Mouse (Mus musculus): ENCODE results near the gene Fam163a. TPM values are rescaled to one million over a fixed set of nuclear protein-coding genes. Genes with fewer than 3 reads are reported as not detected.

Gene Fam163a
- polyA plus RNA-seq, 1 experiment from 2014 or later, result 6.5 TPM

GRCm38 (mm10) chr1:156105381-156105780 is 99.4 kb downstream of the Fam163a start:
- H3K36me3 ChIP-seq (replicated peaks), result no peaks in the 10 kb centered on the region
- no peak overlapping the region for H3K4me3 ChIP-seq
- no peak overlapping the region for H3K9ac ChIP-seq
- WGBS, result 70% methylated on average over 2 of the region's 2 CpGs
- ATAC-seq (replicated peaks), result no peak
- peaks cover 7% of the 10 kb centered on the region; the same call in 1 of the 2 replicates for H3K4me1 ChIP-seq
- H3K9me3 ChIP-seq, result no peaks in the 10 kb centered on the region
- H3K4me2 ChIP-seq, result no peak overlapping the region
- H3K27me3 ChIP-seq (replicated peaks), result no peaks in the 10 kb centered on the region
- no peak overlapping the region for H3K27ac ChIP-seq

- peaks cover 4% of the 10 kb centered on the region; the same call in 1 of the 2 replicates for H3K4me1 ChIP-seq
- no peaks in the 10 kb centered on the region for H3K9me3 ChIP-seq
- no peaks in the 10 kb centered on the region for H3K36me3 ChIP-seq (replicated peaks)
- no peaks in the 10 kb centered on the region for H3K27me3 ChIP-seq (replicated peaks)
- H3K4me3 ChIP-seq, result no peak overlapping the region
- 93% methylated on average over 2 of the region's 2 CpGs for WGBS
- no peak overlapping the region for H3K4me2 ChIP-seq
- no peak for ATAC-seq (replicated peaks)
- no peak overlapping the region for H3K27ac ChIP-seq
- no peak overlapping the region for H3K9ac ChIP-seq
These were observed 101.1 kb downstream of the Fam163a start for GRCm38 (mm10) chr1:156103763-156104162.

- WGBS, result 88% methylated on average over 4 of the region's 4 CpGs
- Histone ChIP-seq H3K4me3 (no peak overlapping the region), H3K27ac (no peak overlapping the region), H3K4me1 (no peaks in the 10 kb centered on the region), H3K36me3 (replicated peaks) (no peaks in the 10 kb centered on the region), H3K27me3 (replicated peaks) (no peaks in the 10 kb centered on the region), H3K9ac (no peak overlapping the region), H3K9me3 (no peaks in the 10 kb centered on the region), H3K4me2 (no peak overlapping the region)
- ATAC-seq (replicated peaks), result no peak
These were observed 113.0 kb downstream of the Fam163a start for GRCm38 (mm10) chr1:156091811-156092210.

GRCm38 (mm10) chr1:156090042-156090441 is 114.8 kb downstream of the Fam163a start:
- no peak overlapping the region for H3K9ac ChIP-seq
- H3K27ac ChIP-seq, result no peak overlapping the region
- 36% methylated on average over 4 of the region's 4 CpGs for WGBS
- no peak overlapping the region for H3K4me2 ChIP-seq
- H3K4me3 ChIP-seq, result no peak overlapping the region
- ATAC-seq (replicated peaks), result peak; percentile 51; the same call in 1 of the 2 replicates
- H3K4me1 ChIP-seq, result no peaks in the 10 kb centered on the region
- no peaks in the 10 kb centered on the region for H3K27me3 ChIP-seq (replicated peaks)
- no peaks in the 10 kb centered on the region for H3K9me3 ChIP-seq
- H3K36me3 ChIP-seq (replicated peaks), result no peaks in the 10 kb centered on the region

GRCm38 (mm10) chr1:156089561-156089960 is 115.3 kb downstream of the Fam163a start:
- WGBS, result 72% methylated on average over 8 of the region's 8 CpGs
- H3K9ac ChIP-seq, result no peak overlapping the region
- no peak overlapping the region for H3K4me2 ChIP-seq
- no peaks in the 10 kb centered on the region for H3K27me3 ChIP-seq (replicated peaks)
- H3K9me3 ChIP-seq, result no peaks in the 10 kb centered on the region
- ATAC-seq (replicated peaks), result no peak
- no peaks in the 10 kb centered on the region for H3K36me3 ChIP-seq (replicated peaks)
- H3K27ac ChIP-seq, result no peak overlapping the region
- H3K4me1 ChIP-seq, result no peaks in the 10 kb centered on the region
- H3K4me3 ChIP-seq, result no peak overlapping the region

- Histone ChIP-seq H3K27ac (no peak overlapping the region), H3K4me3 (no peak overlapping the region), H3K9ac (no peak overlapping the region), H3K4me1 (no peaks in the 10 kb centered on the region), H3K36me3 (replicated peaks) (no peaks in the 10 kb centered on the region), H3K9me3 (no peaks in the 10 kb centered on the region), H3K27me3 (replicated peaks) (no peaks in the 10 kb centered on the region), H3K4me2 (no peak overlapping the region)
- ATAC-seq (replicated peaks), result no peak
- 89% methylated on average over 5 of the region's 5 CpGs for WGBS
These were observed 117.2 kb downstream of the Fam163a start for GRCm38 (mm10) chr1:156087586-156087985.

- no peaks in the 10 kb centered on the region for H3K36me3 ChIP-seq (replicated peaks)
- ATAC-seq (replicated peaks), result peak; percentile 53; the same call in 1 of the 2 replicates
- WGBS, result 57% methylated on average over 5 of the region's 5 CpGs
- H3K27me3 ChIP-seq (replicated peaks), result no peaks in the 10 kb centered on the region
- H3K9ac ChIP-seq, result no peak overlapping the region
- no peak overlapping the region for H3K4me2 ChIP-seq
- H3K4me1 ChIP-seq, result no peaks in the 10 kb centered on the region
- H3K4me3 ChIP-seq, result no peak overlapping the region
- no peak overlapping the region for H3K27ac ChIP-seq
- H3K9me3 ChIP-seq, result no peaks in the 10 kb centered on the region
These were observed 119.1 kb downstream of the Fam163a start for GRCm38 (mm10) chr1:156085770-156086169.

- H3K27ac ChIP-seq, result no peak overlapping the region
- no peak overlapping the region for H3K9ac ChIP-seq
- H3K4me3 ChIP-seq, result no peak overlapping the region
- no peak for ATAC-seq (replicated peaks)
- no peaks in the 10 kb centered on the region for H3K36me3 ChIP-seq (replicated peaks)
- no peaks in the 10 kb centered on the region for H3K4me1 ChIP-seq
- 64% methylated on average over 3 of the region's 3 CpGs for WGBS
- no peak overlapping the region for H3K4me2 ChIP-seq
- no peaks in the 10 kb centered on the region for H3K27me3 ChIP-seq (replicated peaks)
- no peaks in the 10 kb centered on the region for H3K9me3 ChIP-seq
These were observed 120.2 kb downstream of the Fam163a start for GRCm38 (mm10) chr1:156084603-156085002.

- H3K4me3 ChIP-seq, result no peak overlapping the region
- H3K4me1 ChIP-seq, result no peaks in the 10 kb centered on the region
- ATAC-seq (replicated peaks), result no peak
- no peak overlapping the region for H3K27ac ChIP-seq
- H3K4me2 ChIP-seq, result no peak overlapping the region
- 66% methylated on average over 3 of the region's 3 CpGs for WGBS
- no peaks in the 10 kb centered on the region for H3K9me3 ChIP-seq
- no peaks in the 10 kb centered on the region for H3K36me3 ChIP-seq (replicated peaks)
- no peak overlapping the region for H3K9ac ChIP-seq
- H3K27me3 ChIP-seq (replicated peaks), result no peaks in the 10 kb centered on the region
These were observed 127.2 kb downstream of the Fam163a start for GRCm38 (mm10) chr1:156077655-156078054.

GRCm38 (mm10) chr1:156076474-156076873 is 128.4 kb downstream of the Fam163a start:
- 57% methylated on average over 4 of the region's 4 CpGs for WGBS
- Histone ChIP-seq H3K4me2 (no peak overlapping the region), H3K4me3 (no peak overlapping the region)

GRCm38 (mm10) chr1:156074575-156074974 is 130.3 kb downstream of the Fam163a start:
- H3K27ac ChIP-seq, result no peak overlapping the region
- no peak for ATAC-seq (replicated peaks)
- H3K4me2 ChIP-seq, result no peak overlapping the region
- no peak overlapping the region for H3K4me3 ChIP-seq
- no peak overlapping the region for H3K9ac ChIP-seq
- no peaks in the 10 kb centered on the region for H3K27me3 ChIP-seq (replicated peaks)
- no peaks in the 10 kb centered on the region for H3K36me3 ChIP-seq (replicated peaks)
- no peaks in the 10 kb centered on the region for H3K9me3 ChIP-seq
- WGBS, result 70% methylated on average over 8 of the region's 8 CpGs
- no peaks in the 10 kb centered on the region for H3K4me1 ChIP-seq

More at GRCm38 (mm10) chr1:156076474-156076873, 128.4 kb downstream of the Fam163a start:
- Histone ChIP-seq H3K9ac (no peak overlapping the region), H3K27ac (no peak overlapping the region), H3K9me3 (no peaks in the 10 kb centered on the region), H3K36me3 (replicated peaks) (no peaks in the 10 kb centered on the region), H3K4me1 (no peaks in the 10 kb centered on the region), H3K27me3 (replicated peaks) (no peaks in the 10 kb centered on the region)
- ATAC-seq (replicated peaks), result no peak

- 69% methylated on average over 15 of the region's 15 CpGs for WGBS
- no peaks in the 10 kb centered on the region for H3K27me3 ChIP-seq (replicated peaks)
These were observed 131.5 kb downstream of the Fam163a start for GRCm38 (mm10) chr1:156073169-156073821.

GRCm38 (mm10) chr1:156070106-156070505 is 134.7 kb downstream of the Fam163a start:
- H3K9ac ChIP-seq, result no peak overlapping the region
- H3K9me3 ChIP-seq, result no peaks in the 10 kb centered on the region
- H3K4me2 ChIP-seq, result no peak overlapping the region
- no peaks in the 10 kb centered on the region for H3K4me1 ChIP-seq
- no peak overlapping the region for H3K27ac ChIP-seq
- ATAC-seq (replicated peaks), result no peak
- H3K36me3 ChIP-seq (replicated peaks), result peaks cover 3% of the 10 kb centered on the region; the same call in 1 of the 2 replicates
- 86% methylated on average over 14 of the region's 14 CpGs for WGBS
- H3K27me3 ChIP-seq (replicated peaks), result no peaks in the 10 kb centered on the region
- no peak overlapping the region for H3K4me3 ChIP-seq

More at GRCm38 (mm10) chr1:156073169-156073821, 131.5 kb downstream of the Fam163a start:
- no peak overlapping the region for H3K27ac ChIP-seq
- no peaks in the 10 kb centered on the region for H3K4me1 ChIP-seq
- ATAC-seq (replicated peaks), result no peak
- H3K4me2 ChIP-seq, result no peak overlapping the region
- no peaks in the 10 kb centered on the region for H3K9me3 ChIP-seq
- no peaks in the 10 kb centered on the region for H3K36me3 ChIP-seq (replicated peaks)
- H3K4me3 ChIP-seq, result no peak overlapping the region
- no peak overlapping the region for H3K9ac ChIP-seq

Measured in midbrain, embryonic 15.5 days (tissue).